Mouse (Mus musculus): Measurements from ENCODE around the gene Wwp2.

- TF ChIP-seq CTCF (IDR thresholded peaks at IDR 0.05; ENCODE audit: insufficient read depth, low read depth, low read length), result no peak
- TF ChIP-seq POLR2A (IDR thresholded peaks at IDR 0.05; ENCODE audit: insufficient read depth, low read depth, low read length), result no peak
Observed at GRCm38 (mm10) chr8:107562164-107562563, 126.0 kb downstream of the Wwp2 start.
